Mouse (Mus musculus) right cerebral cortex, postnatal 14 days (tissue): ENCODE measurements around the gene Gm21981.

Experiments
- DNase-seq: peaks from one replicate; pipeline ENCODE4 v3.0.0; 2022

The Gm21981 gene

GRCm38 (mm10) chr17:47702548-47703345, 8.5 kb upstream of the Gm21981 start:
- DNase-seq = peak; percentile 17

GRCm38 (mm10) chr17:47701793-47702192, 7.5 kb upstream of the Gm21981 start:
- peak; percentile 16 for DNase-seq

GRCm38 (mm10) chr17:47699055-47699454, 4.8 kb upstream of the Gm21981 start:
- no peak for DNase-seq

- no peak for DNase-seq
Observed at GRCm38 (mm10) chr17:47698156-47698555, 3.9 kb upstream of the Gm21981 start.

GRCm38 (mm10) chr17:47695337-47695710, 1.1 kb upstream of the Gm21981 start:
- no peak for DNase-seq

GRCm38 (mm10) chr17:47694503-47695336, 465 bp upstream of the Gm21981 start, which contains the start of gene Prickle4:
Gene Prickle4, minus strand, starts transcription at chr17:47694736.
- DNase-seq = peak; percentile 98

- no peak for DNase-seq
Observed at GRCm38 (mm10) chr17:47693671-47694441, 399 bp downstream of the Gm21981 start.

- DNase-seq = no peak
Observed at GRCm38 (mm10) chr17:47691650-47692049, 2.6 kb downstream of the Gm21981 start.

GRCm38 (mm10) chr17:47689894-47690293, 4.4 kb downstream of the Gm21981 start:
- DNase-seq = no peak

GRCm38 (mm10) chr17:47688608-47689575, 5.4 kb downstream of the Gm21981 start, which contains the start of gene Frs3:
Gene Frs3, plus strand, starts transcription at chr17:47689030.
- DNase-seq = peak; percentile 85

- DNase-seq = no peak
Observed at GRCm38 (mm10) chr17:47688344-47688607, 6.0 kb downstream of the Gm21981 start, which contains the start of gene Tomm6. Gene Tomm6, minus strand, starts transcription at chr17:47688386.

GRCm38 (mm10) chr17:47687409-47688343, 6.6 kb downstream of the Gm21981 start:
- DNase-seq = peak; percentile 96

GRCm38 (mm10) chr17:47682836-47683235, 11.4 kb downstream of the Gm21981 start:
- no peak for DNase-seq

GRCm38 (mm10) chr17:47678702-47679101, 15.6 kb downstream of the Gm21981 start:
- DNase-seq = no peak

- DNase-seq = no peak
Observed at GRCm38 (mm10) chr17:47678238-47678637, 16.0 kb downstream of the Gm21981 start.

- DNase-seq = peak; percentile 72
Observed at GRCm38 (mm10) chr17:47676581-47676980, 17.7 kb downstream of the Gm21981 start.

- DNase-seq = peak; percentile 50
Observed at GRCm38 (mm10) chr17:47672311-47673111, 21.7 kb downstream of the Gm21981 start.

- peak; percentile 27 for DNase-seq
Observed at GRCm38 (mm10) chr17:47671988-47672310, 22.3 kb downstream of the Gm21981 start.

- no peak for DNase-seq
Observed at GRCm38 (mm10) chr17:47669166-47669565, 25.1 kb downstream of the Gm21981 start.

GRCm38 (mm10) chr17:47664474-47664873, 29.8 kb downstream of the Gm21981 start:
- no peak for DNase-seq
